Mouse (Mus musculus) telencephalon, adult 2 months (tissue): Measurements from ENCODE around the gene Olfr670.
"Not testable (repeated sequence)": the region's sequence is repeated elsewhere in the genome, so short reads cannot be mapped to it uniquely, and the experiment has no call there.

Experiments
- DNase-seq: peaks from one replicate; pipeline ENCODE4 v3.0.0-alpha.2; 2011; ENCODE audit warnings: low read depth, low spot score

Olfr670 gene

GRCm38 (mm10) chr7:104962520-104962919 lies at the start of gene Olfr670:
Gene Olfr670, minus strand, starts transcription at chr7:104962620.
- DNase-seq: no peak

- no peak for DNase-seq
Measured at GRCm38 (mm10) chr7:105001929-105002328, 39.5 kb upstream of the Olfr670 start, which contains the start of gene Olfr672. Gene Olfr672, minus strand, starts transcription at chr7:105002029.

DNA sequence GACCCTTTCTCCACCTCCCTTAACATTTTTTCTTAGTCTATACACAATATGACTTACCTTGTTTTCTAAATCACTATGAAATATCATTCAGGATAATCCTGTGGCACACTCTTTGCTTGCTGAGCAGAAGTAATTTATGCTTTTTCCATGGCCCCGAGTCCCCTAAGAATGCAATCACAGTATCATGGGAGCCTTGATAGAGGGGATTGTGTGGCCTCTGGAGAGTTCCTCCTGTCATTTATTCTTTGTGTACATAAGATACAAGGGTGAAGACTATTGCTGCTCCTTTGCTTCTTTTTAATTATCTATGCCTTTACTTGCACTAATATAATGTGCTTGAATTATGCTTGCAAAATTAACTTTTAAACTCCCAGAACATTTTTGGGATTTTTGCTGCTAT lies 16.6 kb upstream of the Olfr670 start, which contains the start of gene Olfr671:
Olfr671 (minus strand) TSS at position 101 of the 400 bp plus-strand sequence.
- DNase-seq: no peak

DNA sequence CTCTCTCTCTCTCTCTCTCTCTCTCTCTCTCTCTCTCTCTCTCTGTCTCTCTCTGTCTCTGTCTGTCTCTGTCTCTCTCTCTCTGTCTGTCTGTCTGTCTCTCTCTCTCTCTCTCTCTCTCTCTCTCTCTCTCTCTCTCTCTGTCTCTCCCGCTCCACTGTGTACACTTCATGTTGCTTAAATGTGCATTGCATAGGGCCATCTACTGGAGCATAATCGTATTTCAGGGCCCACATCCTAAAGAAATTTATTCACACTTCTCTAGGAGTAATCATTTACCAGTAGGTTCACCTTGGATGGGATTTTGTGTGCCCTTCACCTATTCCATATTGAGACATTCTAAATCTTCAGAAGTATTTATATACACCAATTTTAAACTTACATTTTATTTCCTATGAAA lies 10.1 kb upstream of the Olfr670 start:
- DNase-seq: not testable (repeated sequence)

DNA sequence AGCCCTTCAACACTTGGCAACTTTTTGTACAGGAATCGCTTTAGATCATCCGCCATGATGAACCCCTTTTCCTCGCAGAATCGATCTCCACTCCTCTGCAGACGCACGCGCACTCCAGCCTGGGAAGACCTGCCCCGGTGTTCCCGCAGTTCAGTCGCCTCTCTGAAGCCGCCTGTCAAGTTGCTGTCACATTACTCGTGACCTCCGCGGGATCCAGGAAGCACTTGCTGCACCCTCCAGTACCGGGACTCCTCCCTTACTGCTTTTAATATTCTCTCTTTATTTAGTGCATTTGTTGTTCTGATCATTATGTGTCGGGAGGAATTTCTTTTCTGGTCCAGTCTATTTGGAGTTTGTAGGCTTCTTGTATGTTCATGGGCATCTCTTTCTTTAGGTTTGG lies 12.2 kb downstream of the Olfr670 start:
- not testable (repeated sequence) for DNase-seq

DNA sequence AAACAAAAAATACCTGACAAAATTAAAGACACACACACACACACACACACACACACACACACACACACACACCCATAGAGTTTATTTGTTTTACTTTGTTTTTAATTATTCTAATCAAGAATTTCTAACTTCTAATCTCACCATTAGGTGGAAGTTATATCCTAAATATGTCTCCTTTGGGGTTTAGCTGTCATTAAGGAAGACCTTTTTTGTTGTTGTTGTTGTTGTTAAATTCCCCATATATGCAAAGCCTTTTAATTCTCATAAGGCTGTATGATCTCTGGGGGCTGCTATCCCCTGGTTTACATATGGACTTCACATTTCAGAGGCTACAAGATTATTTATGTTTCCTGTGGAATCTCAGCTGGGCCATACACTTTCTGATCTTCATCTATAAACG lies 28.5 kb downstream of the Olfr670 start, which contains the start of gene Olfr669:
Olfr669 (plus strand) TSS at position 301 of the 400 bp plus-strand sequence.
- no peak for DNase-seq

DNA sequence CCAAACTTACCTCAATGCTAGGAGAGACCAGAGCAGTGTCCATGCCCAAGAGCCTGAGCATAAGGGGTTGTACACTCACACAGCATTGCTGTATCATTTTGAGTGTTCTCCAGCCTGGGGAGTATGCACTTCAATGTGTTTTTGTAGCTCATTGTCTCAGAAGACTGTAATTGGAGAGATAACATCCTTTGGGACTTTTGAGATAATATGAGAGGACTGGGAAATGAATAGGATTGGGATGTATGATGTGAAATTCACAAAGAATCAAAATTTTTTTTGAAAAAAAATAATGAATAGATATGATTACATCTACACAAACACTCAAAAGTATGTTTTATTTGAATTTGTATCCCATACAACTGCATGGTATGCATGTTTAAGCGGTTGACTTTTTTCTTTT lies 34.5 kb downstream of the Olfr670 start, which contains the start of gene Olfr668:
Olfr668 (minus strand) TSS at position 101 of the 400 bp plus-strand sequence.
- no peak for DNase-seq

- no peak for DNase-seq
Measured at GRCm38 (mm10) chr7:104921382-104921781, 41.0 kb downstream of the Olfr670 start, which contains the start of gene Olfr667. Gene Olfr667, minus strand, starts transcription at chr7:104921482.
